8 mouse cellular contexts compared by ENCODE assay signal in genomic region chr7:105736264-105736901, GRCm38 (mm10). TPM values are rescaled to one million over a fixed set of nuclear protein-coding genes. Genes with fewer than 3 reads are reported as not detected.
DNase-seq lines count a peak whose midpoint lies in the region; ATAC-seq and TF ChIP-seq lines count a peak whose summit lies in the region.

Gene Ilk (plus strand): TSS chr7:105736592.

- no peaks in the 10 kb centered on the region for H3K27me3 ChIP-seq in forebrain, embryonic 15.5 days
- no peaks in the 10 kb centered on the region for H3K27me3 ChIP-seq in lung, embryonic 14.5 days (ENCODE audit: insufficient read depth, low read length)
- no peaks in the 10 kb centered on the region for H3K27me3 ChIP-seq in thymus, adult 2 months (ENCODE audit: control insufficient read depth, insufficient read depth, low read length)

- peaks cover 44% of the 10 kb centered on the region for H3K36me3 ChIP-seq in forebrain, embryonic 15.5 days
- H3K36me3 ChIP-seq in lung, embryonic 14.5 days (ENCODE audit: insufficient read depth) = peaks cover 53% of the 10 kb centered on the region
- peaks cover 39% of the 10 kb centered on the region for H3K36me3 ChIP-seq in thymus, adult 2 months (ENCODE audit: control insufficient read depth, insufficient read depth, low read length)

- peak within 1 kb of the TSS; percentile 88 for H3K9ac ChIP-seq in forebrain, embryonic 15.5 days (replicated peaks)
- peak within 1 kb of the TSS; percentile 90 for H3K9ac ChIP-seq in lung, embryonic 14.5 days

- H3K4me1 ChIP-seq in forebrain, embryonic 15.5 days = peaks cover 35% of the 10 kb centered on the region
- no peaks in the 10 kb centered on the region for H3K4me1 ChIP-seq in lung, embryonic 14.5 days (ENCODE audit: insufficient read depth)
- H3K4me1 ChIP-seq in olfactory bulb, adult 2 months (ENCODE audit: control insufficient read depth, insufficient read depth, low read length) = no peaks in the 10 kb centered on the region; the same call in 1 of the 2 replicates
- 0 out of 2 replicates have a peak, but pooled peaks cover 6% of the 10 kb centered on the region for H3K4me1 ChIP-seq in thymus, adult 2 months (replicated peaks; ENCODE audit: control insufficient read depth, insufficient read depth, low read length)

- peak; percentile 92 for DNase-seq in ES-CJ7 (ENCODE audit: low read depth, low spot score)
- DNase-seq in cerebellum, adult 11 months = peak; percentile 91
- peak; percentile 93 for DNase-seq in heart, postnatal 25 days (ENCODE audit: low spot score)
- DNase-seq in layer of hippocampus, adult 2 months (ENCODE audit: low spot score in 2 of 2) = peak; percentile 91 to 93
- peak; percentile 97 for DNase-seq in lung, embryonic 14.5 days
- peak; percentile 88 for DNase-seq in thymus, adult 2 months

- TF ChIP-seq POLR2A in olfactory bulb, adult 2 months (IDR thresholded peaks at IDR 0.05; ENCODE audit: insufficient read depth, low read depth, low read length) = peak; percentile 50
- TF ChIP-seq POLR2A in thymus, adult 2 months (IDR thresholded peaks at IDR 0.05; ENCODE audit: control insufficient read depth, extremely low read depth, insufficient read depth, low read length, poor library complexity) = peak; percentile 80

- peak within 1 kb of the TSS; percentile 70 for H3K27ac ChIP-seq in forebrain, embryonic 15.5 days (replicated peaks)
- peak within 1 kb of the TSS; percentile 96 for H3K27ac ChIP-seq in layer of hippocampus, adult 2 months
- peak within 1 kb of the TSS; percentile 89 for H3K27ac ChIP-seq in lung, embryonic 14.5 days (ENCODE audit: low read depth)
- H3K27ac ChIP-seq in olfactory bulb, adult 2 months (ENCODE audit: insufficient read depth, low read depth, low read length) = peak within 1 kb of the TSS; percentile 71
- H3K27ac ChIP-seq in thymus, adult 2 months (ENCODE audit: control insufficient read depth, insufficient read depth, low read length) = peak within 1 kb of the TSS; percentile 14; the same call in 1 of the 2 replicates

- intact Hi-C loops in heart, postnatal 25 days (cut with DNase I) = loop anchor here (2.0 to 5.0 kb wide), 5 partner anchors 16 to 254 kb away; partner anchors contain the start of genes Arfip2, Cavin3, Gm45799 and Mrpl17

- peak within 1 kb of the TSS; percentile 89 for H3K4me3 ChIP-seq in forebrain, embryonic 15.5 days
- H3K4me3 ChIP-seq in layer of hippocampus, adult 2 months = peak within 1 kb of the TSS; percentile 96
- H3K4me3 ChIP-seq in lung, embryonic 14.5 days (ENCODE audit: low read depth, low read length) = peak within 1 kb of the TSS; percentile 93
- H3K4me3 ChIP-seq in olfactory bulb, adult 2 months (ENCODE audit: insufficient read depth, low read depth, low read length) = peak within 1 kb of the TSS; percentile 93
- H3K4me3 ChIP-seq in thymus, adult 2 months (ENCODE audit: control insufficient read depth, insufficient read depth, low read length) = peak within 1 kb of the TSS; percentile 94

- under 1% methylated on average over 48 of the region's 62 CpGs for WGBS in forebrain, embryonic 15.5 days
- WGBS in lung, embryonic 14.5 days = under 1% methylated on average over 61 of the region's 62 CpGs
- WGBS in olfactory bulb, adult 2 months = under 1% methylated on average over 62 of the region's 62 CpGs
- under 1% methylated on average over 62 of the region's 62 CpGs for WGBS in thymus, adult 2 months

- no peaks in the 10 kb centered on the region for H3K9me3 ChIP-seq in forebrain, embryonic 15.5 days
- H3K9me3 ChIP-seq in lung, embryonic 14.5 days (ENCODE audit: low read depth, low read length) = no peaks in the 10 kb centered on the region

- TF ChIP-seq CTCF in layer of hippocampus, adult 2 months (conservative IDR thresholded peaks at IDR 0.05) = 0 out of 2 replicates have a peak, but pooled peaks have one; percentile 6
- no peak for TF ChIP-seq CTCF in lung, embryonic 14.5 days (IDR thresholded peaks at IDR 0.05; ENCODE audit: low read depth)
- TF ChIP-seq CTCF in olfactory bulb, adult 2 months (IDR thresholded peaks at IDR 0.05; ENCODE audit: insufficient read depth, low read depth, low read length) = no peak
- no peak for TF ChIP-seq CTCF in thymus, adult 2 months (IDR thresholded peaks at IDR 0.05; ENCODE audit: borderline replicate concordance, control insufficient read depth, extremely low read depth, insufficient read depth, low read length, poor library complexity)

- H3K4me2 ChIP-seq in forebrain, embryonic 15.5 days (replicated peaks) = peak within 1 kb of the TSS; percentile 95
- H3K4me2 ChIP-seq in lung, embryonic 14.5 days = peak within 1 kb of the TSS; percentile 87

- ATAC-seq in forebrain, embryonic 15.5 days (replicated peaks) = peak; percentile 97
- peak; percentile 97 for ATAC-seq in lung, embryonic 14.5 days (ENCODE audit: insufficient read depth)

RNA-seq across cellular contexts. Expression of gene Ilk, which starts in this region (rescaled TPM):
- polyA plus RNA-seq in forebrain, embryonic 15.5 days (2015; fragmentation: Nextera tagmentation; extraction: Ambion mirVana) = 197 and 205 TPM in 2 replicates
- total RNA-seq in heart, postnatal 25 days (2021) = 100 to 1,000 TPM in 1 of 2 experiments, 10 to 100 TPM in 1; 94.4 to 104 TPM
- total RNA-seq in layer of hippocampus, adult 2 months (2021) = 10 to 100 TPM; 79.7 to 83.2 TPM
- 372 and 377 TPM in 2 replicates for polyA plus RNA-seq in lung, embryonic 14.5 days (2014; fragmentation: Nextera tagmentation; extraction: Ambion mirVana)
- polyA plus RNA-seq in olfactory bulb, adult 2 months (2012; ENCODE audit: insufficient read depth, insufficient read length, low replicate concordance, missing spikeins) = not detected in 2 replicates
- polyA plus RNA-seq in thymus, adult 2 months (2012; rRNA removed) = 179 and 182 TPM in 2 replicates

Comparison
In these comparisons a context has a peak if more than half of its experiments do, and no peak if none do; other contexts are left out.
1. Peak in every context shown above with its lines: DNase-seq, ATAC-seq, H3K4me3 ChIP-seq and H3K27ac ChIP-seq.
2. H3K27ac ChIP-seq: peak in every context shown above with its lines; median percentile 96 in layer of hippocampus, adult 2 months; 89 in lung, embryonic 14.5 days; 71 in olfactory bulb, adult 2 months; 70 in forebrain, embryonic 15.5 days; 14 in thymus, adult 2 months.